Mouse (Mus musculus) hindbrain, postnatal 0 days (tissue): ENCODE results near the gene Tmem81. TPM values are rescaled to one million over a fixed set of nuclear protein-coding genes. Genes with fewer than 3 reads are reported as not detected.

Source experiments
- ATAC-seq: fragments of 200-750 bp; cut with Nextera tagmentation; 2 replicates; pipeline ENCODE4 v1.8.0; 2017; ENCODE audit warnings: mild to moderate bottlenecking, moderate TSS enrichment, moderate library complexity
- DNase-seq: peaks from one replicate; pipeline ENCODE4 v3.0.0-alpha.2; 2015; ENCODE audit warnings: low spot score
- H3K27ac ChIP-seq: fragments of 300-500 bp; sonication (generic); 2 replicates; pipeline ENCODE4 v1.5.1; 2014; ENCODE audit warnings: mild to moderate bottlenecking
- H3K27me3 ChIP-seq: fragments of 300-500 bp; sonication (generic); 2 replicates; pipeline ENCODE4 v1.6.1; 2014; ENCODE audit warnings: low read length, mixed read lengths; ENCODE audit not compliant: insufficient read depth
- H3K36me3 ChIP-seq: fragments of 300-500 bp; sonication (generic); 2 replicates; pipeline ENCODE4 v1.6.1; 2014; ENCODE audit warnings: low read length, mixed read lengths; ENCODE audit not compliant: insufficient read depth
- H3K4me1 ChIP-seq: fragments of 300-500 bp; sonication (generic); 2 replicates; pipeline ENCODE4 v1.6.1; 2014; ENCODE audit warnings: antibody characterized with exemption, low read length, mixed read lengths; ENCODE audit not compliant: insufficient read depth
- H3K4me2 ChIP-seq: fragments of 300-500 bp; sonication (generic); 2 replicates; pipeline ENCODE4 v1.6.1; 2014; ENCODE audit warnings: low read depth, mild to moderate bottlenecking, low read length, moderate library complexity, mixed read lengths
- H3K4me3 ChIP-seq: fragments of 300-500 bp; sonication (generic); 2 replicates; pipeline ENCODE4 v1.5.1; 2014; ENCODE audit warnings: low read length
- H3K9ac ChIP-seq: fragments of 300-500 bp; sonication (generic); replicated peaks from 2 replicates; pipeline ENCODE4 v1.6.1; 2014; ENCODE audit warnings: mild to moderate bottlenecking, low read length, moderate library complexity, mixed read lengths
- H3K9me3 ChIP-seq: fragments of 300-500 bp; sonication (generic); 2 replicates; pipeline ENCODE4 v1.6.1; 2016; ENCODE audit warnings: low read length, mixed read lengths
- CTCF ChIP-seq: IDR thresholded peaks from 2 replicates; pipeline ENCODE4 v1.5.1; 2016; ENCODE audit warnings: antibody characterized with exemption, control low read depth, low read depth
- WGBS: fragments of 180-500 bp; shearing (Covaris S2); extraction: QIAGEN DNeasy Blood & Tissue Kit; methylation state at CpG from one replicate; pipeline ENCODE4 v1.1.7; 2014; 5-methylcytosine and 5-hydroxymethylcytosine counted together
- polyA plus RNA-seq: library from polyadenylated mRNA; unstranded; fragments of >200 nt; fragmentation: Nextera tagmentation; extraction: Ambion mirVana; gene quantifications from 2 replicates; pipeline ENCODE4 v1.2.1, GENCODE M21; 2015
- total RNA-seq: library from RNA; depleted of rRNA; stranded (reverse); fragments of >200 nt; gene quantifications from 2 replicates; pipeline ENCODE4 v1.2.3, GENCODE M21; 2014

Tmem81 gene
- total and polyA plus RNA-seq, 2 experiments from 2014 or later, result 0.74 to 3.0 TPM

- H3K36me3 ChIP-seq, result 0 out of 2 replicates have a peak, but pooled peaks cover 5% of the 10 kb centered on the region
- no peak for ATAC-seq
Observed at GRCm38 (mm10) chr1:132515339-132515738, 9.3 kb downstream of the Tmem81 start.

GRCm38 (mm10) chr1:132516776-132517175, 10.7 kb downstream of the Tmem81 start:
- DNase-seq, result no peak
- Histone ChIP-seq H3K4me2 (no peak overlapping the region), H3K9me3 (no peaks in the 10 kb centered on the region), H3K4me3 (no peak overlapping the region), H3K27ac (no peak overlapping the region), H3K36me3 (0 out of 2 replicates have a peak, but pooled peaks cover 5% of the 10 kb centered on the region), H3K9ac (no peak overlapping the region), H3K4me1 (no peaks in the 10 kb centered on the region), H3K27me3 (no peaks in the 10 kb centered on the region)
- WGBS, result 85% methylated on average over 11 of the region's 11 CpGs
- no peak for ATAC-seq
- TF ChIP-seq CTCF, result no peak

More at GRCm38 (mm10) chr1:132515339-132515738, 9.3 kb downstream of the Tmem81 start:
- no peak for TF ChIP-seq CTCF
- H3K9me3 ChIP-seq, result no peaks in the 10 kb centered on the region
- no peak for DNase-seq
- no peak overlapping the region for H3K4me2 ChIP-seq
- H3K9ac ChIP-seq, result no peak overlapping the region
- H3K4me1 ChIP-seq, result no peaks in the 10 kb centered on the region
- no peak overlapping the region for H3K4me3 ChIP-seq
- H3K27me3 ChIP-seq, result no peaks in the 10 kb centered on the region
- WGBS, result 90% methylated on average over 12 of the region's 12 CpGs
- H3K27ac ChIP-seq, result no peak overlapping the region

GRCm38 (mm10) chr1:132518621-132519020, 12.6 kb downstream of the Tmem81 start:
- ATAC-seq (no peak), DNase-seq (no peak)
- Histone ChIP-seq H3K4me2 (no peak overlapping the region), H3K36me3 (peaks cover 14% of the 10 kb centered on the region), H3K27me3 (no peaks in the 10 kb centered on the region), H3K9ac (no peak overlapping the region), H3K4me1 (no peaks in the 10 kb centered on the region), H3K4me3 (no peak overlapping the region), H3K27ac (no peak overlapping the region), H3K9me3 (no peaks in the 10 kb centered on the region)
- TF ChIP-seq CTCF, result no peak
- WGBS, result 69% methylated on average over 18 of the region's 18 CpGs

DNA sequence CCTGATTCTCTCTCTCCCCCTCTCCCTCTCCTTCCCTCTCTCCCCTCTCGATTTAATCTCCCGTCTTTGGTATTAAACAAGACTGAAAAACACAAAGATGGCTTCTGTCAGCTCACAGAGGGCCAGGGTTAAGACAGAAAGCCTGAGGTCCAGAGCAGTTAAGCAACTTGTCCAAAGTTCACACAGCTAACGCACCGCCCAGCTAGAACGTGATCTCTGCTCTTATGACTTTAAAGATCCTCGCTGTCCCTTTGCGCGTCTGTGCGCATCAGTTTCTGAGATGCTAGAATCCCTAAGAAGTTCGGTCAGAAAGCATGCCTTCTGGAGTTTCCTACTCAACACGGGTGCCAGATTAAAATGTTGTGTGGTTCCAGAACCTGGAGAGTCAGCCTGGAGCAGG, 13.7 kb downstream of the Tmem81 start:
- no peaks in the 10 kb centered on the region for H3K4me1 ChIP-seq
- no peaks in the 10 kb centered on the region for H3K9me3 ChIP-seq
- peaks cover 14% of the 10 kb centered on the region for H3K36me3 ChIP-seq
- no peak overlapping the region for H3K4me2 ChIP-seq
- no peak for TF ChIP-seq CTCF
- H3K27ac ChIP-seq, result no peak overlapping the region
- no peak overlapping the region for H3K4me3 ChIP-seq
- WGBS, result 93% methylated on average over 11 of the region's 11 CpGs
- H3K27me3 ChIP-seq, result no peaks in the 10 kb centered on the region
- ATAC-seq (no peak), DNase-seq (no peak)
- H3K9ac ChIP-seq, result no peak overlapping the region

DNA sequence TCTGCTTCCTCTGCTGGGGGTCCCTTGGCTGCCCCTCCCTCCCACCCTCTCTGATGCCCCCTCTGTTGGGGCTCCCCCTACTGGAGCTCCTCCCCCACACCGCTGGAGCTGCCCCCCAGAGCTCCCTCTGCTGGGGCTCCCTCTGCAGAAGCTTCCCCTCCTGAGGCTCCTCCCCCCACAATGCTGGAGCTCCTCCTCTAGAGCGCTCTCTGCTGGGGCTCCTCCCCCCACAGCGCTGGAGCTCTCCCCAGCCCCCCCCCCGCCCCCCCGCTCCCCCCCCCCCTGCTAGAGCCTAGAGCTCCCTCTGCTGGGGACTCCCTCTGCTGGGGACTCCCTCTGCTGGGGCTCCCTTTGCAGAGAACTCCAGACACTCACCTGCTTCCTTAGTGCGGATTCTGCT, 14.7 kb downstream of the Tmem81 start:
- H3K9ac ChIP-seq, result no peak overlapping the region
- H3K36me3 ChIP-seq, result peaks cover 9% of the 10 kb centered on the region
- no peak overlapping the region for H3K4me3 ChIP-seq
- H3K27me3 ChIP-seq, result no peaks in the 10 kb centered on the region
- DNase-seq, result peak; percentile 72
- no peaks in the 10 kb centered on the region for H3K9me3 ChIP-seq
- H3K4me2 ChIP-seq, result no peak overlapping the region
- ATAC-seq, result peak; percentile 63; the same call in 1 of the 2 replicates
- peak; percentile 52 for TF ChIP-seq CTCF
- H3K4me1 ChIP-seq, result no peaks in the 10 kb centered on the region
- WGBS, result 15% methylated on average over 3 of the region's 6 CpGs
- H3K27ac ChIP-seq, result no peak overlapping the region

DNA sequence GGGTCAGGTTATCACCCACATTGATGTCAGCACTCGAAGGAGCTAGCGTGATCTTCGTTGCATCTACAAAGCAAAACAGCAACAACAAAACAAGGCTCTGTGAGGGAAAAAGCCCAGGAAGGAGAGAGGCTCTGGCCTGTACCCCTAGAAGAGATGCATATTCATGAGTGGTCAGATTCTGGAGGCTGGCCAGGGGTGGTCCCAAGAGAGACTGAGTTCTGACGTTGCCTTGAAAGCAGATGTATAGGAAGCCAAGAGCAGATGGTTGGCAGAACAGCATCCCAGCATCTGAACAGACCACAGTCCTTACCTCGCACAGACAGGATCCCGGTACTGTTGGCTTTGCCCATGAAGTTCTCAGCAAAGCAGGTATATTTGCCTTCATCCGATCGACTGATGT, 17.0 kb downstream of the Tmem81 start:
- Histone ChIP-seq H3K4me3 (no peak overlapping the region), H3K27me3 (no peaks in the 10 kb centered on the region), H3K9me3 (no peaks in the 10 kb centered on the region), H3K27ac (no peak overlapping the region), H3K4me1 (no peaks in the 10 kb centered on the region), H3K9ac (no peak overlapping the region), H3K4me2 (no peak overlapping the region), H3K36me3 (peaks cover 9% of the 10 kb centered on the region)
- no peak for ATAC-seq
- TF ChIP-seq CTCF, result no peak
- 62% methylated on average over 8 of the region's 8 CpGs for WGBS
- DNase-seq, result peak; percentile 58

DNA sequence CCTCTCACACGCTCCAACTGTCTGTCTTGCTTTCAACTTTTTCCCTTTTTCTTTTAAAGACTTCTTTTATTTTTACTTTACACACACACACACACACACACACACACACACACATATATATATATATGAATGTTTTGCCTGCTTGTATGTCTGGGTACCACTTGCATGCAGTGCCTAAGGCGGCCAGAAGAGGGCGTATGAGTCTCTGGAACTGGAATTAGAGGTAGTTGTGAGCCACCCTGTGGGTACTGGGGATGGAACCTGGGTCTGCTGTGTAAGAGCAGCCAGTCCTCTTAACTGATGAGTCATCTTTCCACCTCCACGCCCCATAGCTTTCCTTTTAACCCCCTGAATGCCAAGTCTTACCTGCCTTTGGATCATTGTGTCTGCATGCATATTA, 17.9 kb downstream of the Tmem81 start:
- Histone ChIP-seq H3K9me3 (no peaks in the 10 kb centered on the region), H3K9ac (no peak overlapping the region), H3K4me3 (no peak overlapping the region), H3K27ac (no peak overlapping the region), H3K27me3 (no peaks in the 10 kb centered on the region), H3K4me1 (no peaks in the 10 kb centered on the region), H3K4me2 (no peak overlapping the region), H3K36me3 (peaks cover 9% of the 10 kb centered on the region)
- TF ChIP-seq CTCF, result peak; percentile 71
- ATAC-seq (no peak), DNase-seq (no peak)
- 34% methylated on average over 4 of the region's 4 CpGs for WGBS
